Mouse (Mus musculus) kidney, postnatal 4 days (tissue): ENCODE results near the gene E430018J23Rik.
"Not testable (repeated sequence)": the region's sequence is repeated elsewhere in the genome, so short reads cannot be mapped to it uniquely, and the experiment has no call there.

Experiments used
- DNase-seq, 2 experiments: peaks; one replicate each; pipeline ENCODE4 v3.0.0; 2021; ENCODE audit warnings: mixed read lengths in 2 of 2

The E430018J23Rik gene

DNA sequence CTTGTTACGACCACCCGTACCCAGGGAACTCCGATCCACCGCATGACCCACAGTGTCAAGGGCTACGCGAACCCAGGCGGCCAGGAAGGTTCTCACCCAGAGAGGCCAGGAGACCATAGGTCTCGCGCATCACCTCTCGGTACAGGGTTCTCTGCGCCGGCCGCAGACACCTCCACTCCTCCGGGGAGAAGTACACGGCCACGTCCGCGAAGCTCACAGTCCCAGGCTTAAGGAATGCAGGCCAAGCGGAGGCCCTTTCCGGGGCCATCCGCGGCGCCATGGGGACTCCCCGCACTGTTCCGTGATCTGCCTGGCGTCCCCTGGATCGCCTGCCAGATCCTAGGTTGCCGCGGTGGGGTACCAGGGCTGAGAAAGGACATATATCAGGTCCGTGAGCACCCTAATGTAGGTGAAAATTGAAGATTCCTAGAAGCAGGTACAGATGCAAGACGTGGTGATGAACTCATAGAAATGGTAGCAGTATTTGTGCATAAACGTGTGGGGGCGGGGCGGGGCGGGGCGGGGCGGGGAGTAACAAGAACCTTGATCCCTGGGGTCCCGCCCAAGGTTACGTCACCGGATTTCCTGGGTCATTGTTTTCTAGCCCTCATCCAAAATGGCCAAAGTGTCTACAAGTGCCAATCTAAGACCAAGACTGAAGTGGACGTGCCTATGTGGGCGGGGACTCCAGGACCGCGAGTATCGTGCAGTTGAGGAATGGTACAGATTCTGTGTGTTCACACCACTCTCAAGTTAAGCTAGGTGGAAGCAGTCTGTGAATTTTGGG lies at the start of gene E430018J23Rik:
Gene E430018J23Rik, minus strand, starts transcription at position 473 of the 787 bp plus-strand sequence.
- DNase-seq: peak; percentile 97 to 98

DNA sequence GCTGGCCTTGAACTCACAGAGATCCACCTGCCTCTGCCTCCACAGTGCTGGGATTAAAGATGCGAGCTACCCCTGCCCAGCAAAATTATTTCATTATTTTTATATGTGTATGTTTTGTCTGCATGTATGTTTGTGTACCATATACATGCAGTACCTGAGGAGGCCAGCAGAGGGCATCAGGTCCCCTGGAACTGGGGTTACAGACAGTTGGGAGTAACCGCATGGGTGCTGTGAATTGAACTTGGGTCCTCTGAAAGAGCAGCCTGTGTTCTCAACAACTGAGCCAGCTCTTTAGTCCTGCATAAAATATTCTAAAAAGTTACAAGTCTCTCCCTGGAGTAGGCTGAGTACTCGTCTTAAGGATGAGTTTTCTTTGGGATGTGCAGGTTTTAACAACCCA lies 44.3 kb upstream of the E430018J23Rik start:
- peak; percentile 17 to 28 for DNase-seq

DNA sequence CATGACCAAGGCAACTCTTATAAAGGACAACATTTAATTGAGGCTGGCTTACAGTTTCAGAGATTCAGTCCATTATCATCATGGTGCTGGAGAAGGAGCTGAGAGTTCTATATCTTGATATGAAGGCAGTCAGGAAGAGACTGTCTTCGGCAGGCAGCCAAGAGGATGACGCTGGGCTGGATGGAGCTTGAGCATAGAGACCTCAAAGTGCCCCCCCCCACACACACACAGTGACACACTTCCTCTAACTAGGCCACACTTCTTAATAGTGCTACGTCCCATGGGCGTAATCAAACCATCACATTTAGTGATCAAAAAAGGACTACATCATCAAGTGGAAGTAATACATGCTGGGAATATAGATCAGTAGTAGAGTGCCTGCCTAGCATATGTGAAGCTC lies 41.8 kb upstream of the E430018J23Rik start:
- DNase-seq: no peak

DNA sequence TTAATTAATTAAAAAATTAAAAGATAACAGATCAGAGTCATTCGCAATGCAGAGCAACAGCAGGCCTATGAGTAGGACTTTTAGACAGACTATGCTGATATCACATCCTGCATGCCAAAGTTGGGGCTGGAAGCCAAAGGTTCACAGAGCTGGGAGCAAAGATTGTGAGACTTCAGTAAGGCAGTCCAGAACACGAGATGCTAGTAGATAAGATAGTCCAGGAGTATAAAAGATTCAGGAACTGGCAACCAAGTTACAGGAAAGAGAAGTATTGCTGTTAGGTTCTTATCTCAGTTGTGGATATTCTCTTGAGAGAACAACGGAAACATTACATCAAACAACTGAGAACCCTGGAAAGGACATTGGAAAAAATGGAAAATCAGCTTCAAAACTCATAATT lies 32.9 kb upstream of the E430018J23Rik start:
- peak in 1 of 2 experiments; percentile 6 for DNase-seq

DNA sequence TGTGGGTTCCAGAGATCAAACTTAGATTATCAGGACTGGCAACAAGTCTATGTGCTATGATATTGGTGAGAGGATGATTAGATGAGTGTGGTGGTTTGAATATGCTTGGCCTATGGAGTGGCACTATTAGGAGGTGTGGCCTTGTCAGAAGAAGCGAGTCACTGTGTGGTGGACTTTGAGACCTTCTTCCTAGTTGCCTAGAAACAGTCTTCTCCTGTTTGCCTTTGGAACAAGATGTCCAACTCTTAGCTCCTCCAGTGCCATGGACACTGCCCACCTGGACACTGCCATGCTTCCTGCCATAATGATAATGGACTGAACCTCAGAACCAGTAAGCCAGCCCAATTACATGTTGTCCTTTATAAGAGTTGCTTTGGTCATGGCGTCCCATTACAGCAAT lies 32.5 kb upstream of the E430018J23Rik start:
- DNase-seq: no peak

DNA sequence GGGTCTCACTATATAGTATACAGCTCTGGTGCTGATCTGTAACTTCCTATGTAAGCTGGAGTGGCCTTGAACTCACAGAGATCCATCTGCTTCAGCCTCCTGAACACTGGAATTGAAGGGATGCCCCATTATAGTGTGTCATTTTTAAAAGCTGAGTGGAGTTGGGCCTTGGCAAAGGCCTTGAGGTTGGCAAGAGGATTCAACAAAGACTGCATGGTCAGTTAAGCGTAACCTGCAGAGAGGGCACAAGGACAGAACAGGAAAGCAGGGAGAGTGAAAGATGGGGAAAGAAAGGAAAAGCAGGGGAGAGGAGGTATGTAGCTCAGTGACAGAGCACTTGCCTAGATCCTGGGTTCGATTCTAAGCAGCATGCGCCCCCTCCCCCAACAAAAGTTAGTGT lies 31.9 kb upstream of the E430018J23Rik start:
- DNase-seq: no peak

DNA sequence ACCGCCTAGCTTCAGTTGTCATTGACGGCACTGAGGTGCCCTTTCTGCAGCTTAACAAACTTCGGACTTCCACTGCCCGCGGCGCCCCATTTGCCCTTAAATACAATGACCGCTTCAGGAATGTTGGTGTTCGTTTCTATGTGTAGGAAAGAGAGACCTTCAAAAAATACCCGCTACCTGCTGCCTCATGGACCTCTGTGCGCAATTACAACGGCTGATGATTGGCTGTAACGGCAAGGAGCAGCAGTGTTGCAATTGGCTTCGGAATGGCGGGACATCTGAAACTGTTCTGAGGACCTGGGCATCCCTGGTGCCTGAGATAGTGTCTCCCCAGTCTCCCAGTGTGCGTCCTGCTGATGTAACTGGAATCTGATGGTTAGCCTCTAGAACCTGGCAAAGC lies 28.8 kb upstream of the E430018J23Rik start:
- peak in 1 of 2 experiments; percentile 56 for DNase-seq

DNA sequence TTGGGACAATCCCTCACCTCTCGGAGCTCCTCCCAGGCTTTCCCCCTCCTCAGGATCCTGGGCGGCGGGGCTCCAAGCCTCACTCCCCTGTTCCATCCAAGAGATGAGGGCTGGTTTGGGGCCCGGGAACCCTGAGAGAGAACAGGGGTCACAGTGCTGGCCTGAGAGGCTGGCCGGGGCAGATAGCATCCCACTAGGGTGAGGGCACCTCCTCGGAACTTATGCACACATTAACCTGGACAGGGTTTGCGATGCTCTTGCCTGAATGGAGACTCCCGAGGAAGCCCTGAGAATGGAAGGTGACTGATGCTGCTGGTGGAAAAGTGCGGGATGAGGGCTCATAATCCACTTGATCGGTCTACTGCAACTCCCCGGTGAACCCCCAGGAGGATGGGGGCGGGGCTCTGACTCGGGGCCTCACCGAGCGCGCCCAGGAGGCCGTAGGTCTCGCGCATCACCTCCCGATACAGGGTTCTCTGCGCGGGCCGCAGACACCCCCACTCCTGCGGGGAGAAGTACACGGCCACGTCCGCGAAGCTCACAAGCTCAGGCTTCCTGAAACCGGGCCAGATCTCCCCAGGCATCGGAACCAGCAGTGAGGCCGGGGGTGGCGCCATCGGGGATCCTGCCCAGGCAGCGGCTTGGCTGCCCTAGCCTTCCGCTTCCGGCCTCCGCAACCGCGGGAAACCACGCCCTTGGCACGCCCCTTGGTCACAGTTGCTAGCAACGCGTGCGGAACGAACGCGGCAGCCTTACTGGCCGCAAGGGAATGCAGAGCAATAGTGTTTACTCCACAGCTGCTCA lies 28.2 kb upstream of the E430018J23Rik start, which contains the start of gene Zfp688:
Gene Zfp688, minus strand, starts transcription at position 681 of the 804 bp plus-strand sequence.
- peak; percentile 98 for DNase-seq

DNA sequence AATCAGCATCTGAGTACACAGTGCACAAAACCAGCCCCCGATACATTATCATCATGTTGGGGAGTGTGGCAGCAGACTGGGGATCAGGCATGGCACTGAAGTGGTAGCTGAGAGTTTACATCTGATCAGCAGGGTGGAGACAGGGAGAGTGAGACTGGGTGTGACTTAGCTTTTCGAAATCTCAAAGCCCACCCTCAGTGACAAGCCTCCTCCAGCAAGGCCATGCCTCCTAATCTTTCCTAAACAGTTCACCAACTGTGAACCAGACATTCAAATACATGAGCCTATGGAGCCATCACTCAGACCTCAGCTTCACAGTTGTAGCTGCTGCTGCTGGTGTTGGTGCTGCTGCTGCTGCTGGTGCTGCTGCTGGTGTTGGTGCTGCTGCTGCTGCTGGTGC lies 18.0 kb upstream of the E430018J23Rik start:
- no peak for DNase-seq

DNA sequence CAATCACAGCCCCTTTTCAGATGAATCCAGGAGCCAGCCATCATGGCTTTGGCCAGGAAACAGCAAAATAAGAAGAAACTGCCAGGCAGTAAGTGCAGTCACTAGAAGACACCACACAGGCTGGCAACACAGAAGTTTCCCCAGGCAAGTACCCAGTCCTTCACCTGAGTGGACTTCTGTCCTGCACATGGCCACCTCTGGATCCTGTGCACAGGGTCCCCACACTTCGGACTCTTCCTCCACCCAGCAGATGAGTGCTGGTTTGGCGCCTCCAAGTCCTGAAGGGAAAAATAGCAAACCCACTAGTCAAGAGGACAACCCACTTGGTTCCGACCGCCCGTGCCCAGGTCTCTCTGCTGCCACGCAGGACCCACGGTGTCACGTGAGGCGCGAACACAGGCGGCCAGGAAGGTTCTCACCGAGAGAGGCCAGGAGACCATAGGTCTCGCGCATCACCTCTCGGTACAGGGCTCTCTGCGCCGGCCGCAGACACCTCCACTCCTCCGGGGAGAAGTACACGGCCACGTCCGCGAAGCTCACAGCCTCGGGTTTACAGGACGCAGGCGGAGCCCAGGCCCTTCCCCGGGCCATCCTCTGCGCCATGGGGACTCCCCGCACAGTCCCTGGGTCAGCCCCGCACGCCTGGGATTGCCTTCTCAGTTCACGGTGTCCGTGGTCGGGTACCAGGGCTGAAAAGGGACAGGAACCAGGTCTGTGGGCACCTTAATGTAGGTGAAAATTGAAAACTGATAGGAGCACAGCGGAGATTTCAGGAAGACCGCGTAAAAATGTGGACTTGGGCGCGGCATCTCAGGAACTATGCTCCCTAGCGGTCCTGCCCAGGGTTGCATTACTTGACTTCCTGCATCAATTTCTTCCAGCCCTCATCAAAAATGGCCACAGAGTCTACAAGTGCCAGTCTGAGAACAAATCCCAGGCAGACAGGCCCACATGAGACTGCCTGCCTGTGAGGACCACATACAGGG lies 12.9 kb upstream of the E430018J23Rik start, which contains the start of gene Zfp764:
Gene Zfp764, minus strand, starts transcription at position 821 of the 986 bp plus-strand sequence.
- DNase-seq: peak; percentile 92 to 95

DNA sequence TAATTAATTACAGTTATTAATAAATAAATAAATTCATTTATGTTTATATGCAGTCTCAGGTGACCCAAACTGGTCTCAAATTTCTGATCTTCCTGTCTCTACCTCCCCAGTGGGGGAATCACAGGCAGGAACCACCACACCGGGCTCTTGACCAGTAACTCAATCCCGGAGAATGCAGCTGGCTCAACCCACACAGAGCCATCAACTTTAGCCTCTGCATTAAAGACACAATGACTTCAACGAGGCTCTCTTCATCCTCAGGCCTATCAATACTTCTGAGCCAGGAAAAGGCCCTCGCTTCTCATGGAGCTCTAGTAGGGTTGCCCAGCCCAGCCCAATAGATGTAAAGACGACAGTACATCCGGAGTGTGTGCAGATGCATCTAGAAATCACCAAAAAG lies 10.7 kb upstream of the E430018J23Rik start:
- not testable (repeated sequence) for DNase-seq

DNA sequence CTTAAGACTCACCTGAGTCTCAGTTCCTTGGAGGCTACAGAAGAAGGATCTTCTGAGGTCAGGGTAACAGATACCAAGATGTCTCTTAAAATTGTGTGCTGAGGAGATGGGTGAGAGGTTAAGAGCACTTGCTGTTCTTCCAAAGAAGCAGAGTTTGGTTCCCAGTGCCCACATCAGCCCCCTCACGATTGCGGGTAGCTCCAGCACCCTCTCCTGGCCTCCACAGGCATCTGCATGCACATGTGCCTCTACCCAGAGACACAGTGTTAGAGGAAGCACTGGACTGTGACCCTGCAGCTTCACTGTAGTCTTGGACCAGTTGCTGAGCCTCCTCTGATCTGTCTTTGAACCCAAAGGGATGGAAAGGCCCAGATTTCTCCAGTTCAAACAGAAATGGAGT lies 9.6 kb upstream of the E430018J23Rik start:
- no peak for DNase-seq

DNA sequence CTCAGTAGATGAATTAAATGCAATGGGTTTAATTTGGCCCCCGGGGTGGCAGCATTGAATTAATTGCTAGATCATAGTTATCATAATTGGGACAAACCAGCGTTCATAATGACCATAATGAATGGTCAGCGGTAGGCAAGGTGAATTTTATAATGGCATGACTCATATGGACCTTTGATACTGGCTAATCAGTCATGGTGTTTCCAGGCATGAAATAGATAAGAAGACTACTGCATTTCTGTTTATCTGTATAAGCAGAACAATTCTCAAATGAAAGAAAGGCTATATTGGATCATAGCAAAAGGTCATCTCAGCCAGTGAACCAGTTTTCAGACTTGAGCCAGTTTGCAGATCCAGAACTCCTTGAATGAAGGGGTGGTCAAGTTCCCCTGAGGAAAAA lies 6.9 kb upstream of the E430018J23Rik start:
- DNase-seq: no peak

DNA sequence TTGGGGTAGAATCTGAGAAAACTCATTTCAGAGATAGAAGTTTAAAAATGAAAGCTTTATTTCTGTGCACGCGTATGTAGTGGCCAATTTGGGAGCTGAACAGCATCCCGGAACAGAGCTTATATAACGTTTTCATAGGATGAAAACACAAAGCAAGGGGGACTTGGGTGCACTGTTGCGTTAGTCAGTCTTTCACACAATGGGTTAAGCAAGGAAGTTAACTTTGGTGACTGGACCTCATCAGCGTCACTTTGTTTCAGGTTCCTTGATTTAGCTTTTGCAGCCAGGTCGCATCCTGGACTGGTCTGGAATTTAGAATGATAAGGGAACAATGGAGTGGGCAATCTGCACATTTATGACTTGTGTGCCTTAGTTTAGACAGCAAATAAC lies 510 bp upstream of the E430018J23Rik start:
- DNase-seq: no peak

DNA sequence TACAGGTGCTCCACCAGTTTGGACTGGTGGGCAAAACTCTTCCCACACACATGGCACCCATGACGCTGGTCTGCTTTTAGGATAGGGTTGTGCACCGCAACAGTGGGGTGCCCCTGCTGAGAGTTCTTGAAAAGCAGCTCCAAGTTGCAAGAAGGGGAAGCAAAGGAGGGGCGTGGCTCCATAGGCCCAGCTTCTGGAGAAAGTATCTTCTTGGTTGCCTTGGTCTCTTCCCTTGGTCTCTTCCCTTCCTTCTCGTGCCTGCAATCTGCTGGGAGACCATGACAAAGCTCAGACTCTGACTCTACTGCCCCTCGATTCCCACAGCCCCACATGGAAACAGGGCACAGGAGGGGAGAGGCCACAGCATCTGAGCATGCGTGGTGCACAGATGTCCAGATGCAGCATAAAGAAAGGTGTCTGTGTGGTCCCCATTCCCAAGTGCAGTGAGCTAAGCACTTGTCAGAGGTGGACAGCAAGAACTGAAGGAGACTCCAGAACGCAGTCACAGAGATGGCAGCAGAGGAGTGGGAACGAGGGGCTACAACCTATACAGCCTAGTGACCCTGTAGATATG lies 1.1 kb downstream of the E430018J23Rik start:
- DNase-seq: no peak

DNA sequence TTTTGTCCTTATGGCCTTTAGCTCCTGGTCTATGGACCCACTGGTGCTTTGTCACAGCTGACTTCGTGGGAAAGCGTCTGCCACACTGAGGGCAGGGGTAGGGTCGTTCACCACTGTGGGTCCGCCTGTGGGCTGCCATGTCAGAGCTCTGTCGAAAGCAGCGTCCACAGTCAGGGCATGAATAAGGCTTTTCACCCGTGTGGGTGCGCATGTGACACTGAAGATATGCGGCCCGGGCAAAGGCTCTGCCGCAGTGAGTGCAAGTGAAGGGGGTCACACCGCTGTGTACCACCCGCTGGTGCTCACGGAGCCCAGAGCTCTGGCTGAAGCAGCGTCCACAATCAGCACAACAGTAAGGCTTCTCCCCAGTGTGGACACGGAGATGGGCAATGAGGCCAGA lies 1.9 kb downstream of the E430018J23Rik start:
- DNase-seq: no peak

DNA sequence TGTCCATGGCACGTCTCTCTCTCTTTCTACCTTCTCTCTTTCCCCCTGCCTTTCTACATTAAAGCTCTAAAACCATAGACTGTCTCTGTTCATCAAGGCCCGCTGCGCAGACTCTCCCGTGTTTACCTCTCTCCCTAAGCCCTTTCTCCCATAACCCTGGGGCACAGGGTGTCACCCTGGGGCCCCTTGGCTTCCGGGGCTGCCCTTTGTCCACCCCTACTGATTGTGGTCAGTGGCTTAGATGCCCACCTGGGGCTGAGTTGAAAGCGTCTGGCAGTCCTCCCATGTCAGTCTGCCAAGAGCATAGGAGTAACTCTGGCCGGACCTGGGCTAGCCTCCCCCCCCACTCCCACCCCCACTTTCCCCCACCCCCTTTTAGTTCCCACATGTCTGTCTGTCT lies 3.1 kb downstream of the E430018J23Rik start:
- no peak for DNase-seq

DNA sequence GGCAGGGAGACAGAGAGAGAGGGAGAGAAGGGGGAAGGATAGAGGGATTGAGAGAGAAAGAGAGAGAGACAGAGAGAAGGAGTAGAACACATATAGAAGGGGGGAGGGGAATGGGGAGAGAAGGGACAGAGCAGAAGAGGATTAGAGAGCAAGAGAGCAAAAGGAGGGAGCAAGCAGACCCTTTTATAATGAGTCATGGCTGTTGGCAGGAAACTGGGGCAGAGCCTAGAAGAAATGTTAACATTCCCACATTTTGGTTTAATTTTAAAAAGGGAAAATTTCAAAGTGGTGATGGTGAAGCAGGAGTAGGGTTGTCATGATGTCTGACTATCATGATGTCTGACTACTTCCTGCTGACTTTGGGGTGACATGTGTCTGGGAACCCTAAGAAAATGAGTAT lies 5.2 kb downstream of the E430018J23Rik start:
- DNase-seq: not testable (repeated sequence)

DNA sequence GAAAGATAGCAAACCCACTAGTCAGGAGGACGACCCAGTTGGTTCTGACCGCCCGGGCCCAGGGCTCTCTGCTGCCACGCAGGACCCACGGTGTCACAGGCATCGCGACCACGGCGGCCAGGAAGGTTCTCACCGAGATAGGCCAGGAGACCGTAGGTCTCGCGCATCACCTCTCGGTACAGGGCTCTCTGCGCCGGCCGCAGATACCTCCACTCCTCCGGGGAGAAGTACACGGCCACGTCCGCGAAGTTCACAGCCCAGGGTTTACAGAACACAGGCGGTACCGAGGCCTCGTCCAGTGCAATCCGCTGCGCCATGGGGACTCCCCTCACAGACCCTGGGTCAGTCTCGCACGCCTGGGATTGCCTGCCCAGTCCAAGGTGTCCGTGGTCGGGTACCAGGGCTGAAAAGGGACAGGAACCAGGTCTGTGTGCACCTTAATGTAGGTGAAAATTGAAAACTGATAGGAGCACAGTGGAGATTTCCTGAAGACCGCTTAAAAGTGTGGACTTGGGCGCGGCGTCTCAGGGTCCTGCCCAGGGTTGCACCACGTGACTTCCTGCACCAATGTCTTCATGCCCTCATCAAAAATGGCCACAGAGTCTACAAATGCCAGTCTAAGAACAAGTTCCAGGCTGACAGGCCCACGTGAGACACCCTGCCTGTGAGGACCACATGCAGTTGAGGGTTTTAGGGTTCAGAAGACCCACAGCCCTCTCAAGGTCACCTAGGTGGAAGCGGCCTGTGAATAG lies 6.6 kb downstream of the E430018J23Rik start, which contains the start of gene 9130019O22Rik:
Gene 9130019O22Rik, minus strand, starts transcription at position 526 of the 752 bp plus-strand sequence.
- peak; percentile 91 to 95 for DNase-seq

DNA sequence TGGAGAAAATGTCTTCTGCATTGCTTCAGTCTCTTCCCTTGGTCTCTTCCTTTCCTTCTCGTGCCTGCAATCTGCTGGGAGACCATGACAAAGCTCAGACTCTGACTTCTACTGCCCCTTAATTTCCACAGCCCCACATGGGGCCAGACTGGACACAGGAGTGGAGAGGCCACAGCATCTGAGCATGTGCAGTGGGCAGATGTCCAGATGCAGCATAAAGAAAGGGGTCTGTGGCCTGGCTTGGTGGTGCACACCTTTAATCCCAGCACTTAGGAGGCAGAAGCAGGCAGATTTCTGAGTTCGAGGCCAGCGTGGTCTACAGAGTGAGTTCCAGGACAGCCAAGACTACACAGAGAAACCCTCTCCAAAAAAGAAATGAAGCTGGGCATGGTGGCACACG lies 7.9 kb downstream of the E430018J23Rik start:
- DNase-seq: not testable (repeated sequence)

DNA sequence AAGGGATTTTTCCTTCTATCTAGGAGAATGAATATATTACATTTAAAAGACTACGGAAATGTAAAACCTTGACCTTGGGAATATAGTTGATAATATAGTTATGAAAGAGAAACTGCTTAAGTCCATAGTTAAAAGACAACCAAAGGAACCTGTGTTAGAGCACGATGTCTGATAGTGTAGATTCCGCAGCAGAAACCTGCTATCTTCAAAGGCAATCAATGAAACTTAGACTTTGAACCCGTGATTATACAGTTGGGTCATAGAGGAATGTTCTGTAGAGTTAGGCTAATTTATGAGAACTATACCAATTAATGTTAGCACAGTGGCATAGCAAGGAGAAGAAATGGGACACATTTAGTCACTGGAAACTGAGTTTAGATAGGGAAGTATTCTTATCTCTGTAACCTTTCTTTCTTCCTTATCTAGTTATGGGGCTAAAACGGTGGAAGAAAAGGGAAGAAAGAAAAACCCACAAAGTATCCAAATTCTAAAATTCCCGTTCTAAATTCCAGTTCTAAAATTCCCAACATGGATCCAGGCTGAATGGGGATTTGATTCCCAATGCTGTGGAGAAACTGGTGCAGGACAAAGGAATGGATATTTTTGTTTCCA lies 15.0 kb downstream of the E430018J23Rik start:
- no peak for DNase-seq
